Mouse (Mus musculus): ENCODE data around the gene Ssc4d.

Ssc4d gene

DNA sequence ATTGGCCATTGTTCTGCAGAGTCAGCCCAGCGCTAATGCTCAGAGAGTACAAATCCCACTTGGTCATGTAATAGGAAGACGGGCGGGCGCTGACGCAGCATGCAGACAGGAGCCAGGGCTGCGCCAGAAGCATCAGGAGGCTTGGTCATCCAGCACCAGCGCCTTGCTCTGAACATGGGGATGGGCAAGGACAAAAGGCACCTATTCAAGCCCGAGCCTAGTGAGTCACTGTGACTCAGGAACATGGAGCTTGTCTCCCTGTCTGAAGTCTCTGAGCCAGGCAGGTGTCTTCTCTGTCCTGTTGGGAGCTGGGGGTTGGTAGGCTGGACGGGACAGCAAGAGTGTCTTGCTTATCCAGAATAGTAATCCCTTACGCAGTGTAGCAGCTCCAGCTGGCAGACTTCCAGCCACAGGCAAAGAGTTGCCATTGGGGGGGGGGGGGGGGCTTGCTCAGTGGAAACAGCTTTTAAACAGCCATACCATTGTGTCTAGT lies 28.4 kb downstream of the Ssc4d start:
- in situ Hi-C loops (cut with MseI, MboI) = no loop called here

DNA sequence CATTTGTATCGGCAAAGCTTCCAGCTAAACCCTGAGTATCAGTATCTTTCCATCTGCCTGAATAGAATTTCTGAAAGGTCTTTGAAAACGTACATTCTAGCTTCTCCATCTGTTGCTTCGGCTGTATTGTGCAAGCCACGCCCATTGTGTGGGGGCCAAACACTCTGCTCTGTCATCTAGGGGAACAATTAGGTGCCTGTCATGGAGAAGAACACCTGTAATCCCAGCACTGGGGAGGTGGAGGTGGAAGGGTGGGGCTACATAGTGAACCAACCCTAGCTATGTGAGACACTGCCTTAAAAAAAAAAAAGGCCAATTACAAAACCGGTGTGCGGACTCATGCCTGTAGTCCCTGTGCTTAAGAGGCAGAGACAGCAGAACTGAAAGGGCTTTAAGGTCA lies 31.6 kb downstream of the Ssc4d start:
- in situ Hi-C loops (cut with MseI, MboI) = no loop called here

DNA sequence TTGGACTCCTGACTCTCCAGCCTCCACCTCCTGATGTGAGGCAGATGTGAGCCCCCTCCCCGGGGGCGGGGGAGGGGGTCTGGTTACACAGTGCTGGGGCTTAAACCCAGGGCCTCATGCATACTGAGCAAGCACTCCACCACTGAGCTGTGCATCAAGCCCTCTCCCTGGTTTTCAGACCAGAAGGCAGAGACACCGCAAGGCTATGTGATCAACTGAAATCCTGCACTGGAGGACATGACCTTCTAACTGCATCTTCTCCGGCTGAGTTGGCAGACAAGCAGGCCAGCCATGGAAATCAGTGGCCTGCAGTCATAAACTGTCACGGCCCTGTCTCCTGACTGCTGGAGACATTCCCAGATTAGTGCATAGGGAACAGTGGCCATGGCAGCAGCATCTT lies 33.7 kb downstream of the Ssc4d start:
- in situ Hi-C loops (cut with MseI, MboI) = no loop called here

DNA sequence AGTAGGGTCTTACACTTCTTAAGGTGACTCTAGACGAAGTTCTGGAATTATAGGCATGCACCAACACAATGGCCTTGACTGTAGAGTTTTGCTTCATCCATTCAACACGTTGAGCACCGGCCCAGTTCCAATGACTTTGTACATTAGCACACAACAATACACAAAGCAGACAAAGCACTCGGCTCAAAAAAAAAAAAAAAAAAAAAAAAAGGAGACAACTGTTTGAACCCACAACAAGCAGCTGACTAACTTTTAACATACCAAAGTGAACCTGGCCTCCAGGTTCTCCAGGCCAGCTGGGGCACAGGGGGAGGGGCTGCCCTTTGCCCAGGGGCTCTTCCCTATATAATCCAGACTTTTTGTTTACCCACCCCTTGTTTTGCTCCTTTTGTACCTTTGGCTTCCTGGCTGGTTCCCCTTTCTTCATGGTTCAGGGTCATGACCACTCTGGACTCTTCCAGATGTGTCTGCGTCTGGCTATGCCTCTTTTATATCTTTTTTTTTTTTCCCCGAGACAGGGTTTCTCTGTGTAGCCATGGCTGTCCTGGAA lies 38.6 kb downstream of the Ssc4d start:
- in situ Hi-C loops (cut with MseI, MboI) = no loop called here

DNA sequence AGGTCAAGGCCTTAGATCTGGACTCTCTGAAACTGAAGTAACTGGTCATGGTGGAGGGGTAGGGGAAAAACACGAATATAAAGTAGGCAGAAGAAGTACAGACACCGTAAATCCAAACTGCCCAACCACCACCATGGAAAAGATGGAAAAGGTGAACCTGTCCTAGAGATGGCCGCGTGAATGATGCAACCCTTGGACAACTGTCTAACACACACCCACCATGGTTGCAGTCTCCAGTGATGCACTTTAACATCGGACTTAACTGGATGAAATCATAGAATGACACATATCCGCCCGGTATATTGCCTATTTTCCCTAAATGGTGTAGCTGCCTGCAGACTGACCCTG lies 39.2 kb downstream of the Ssc4d start:
- in situ Hi-C loops (cut with MseI, MboI) = no loop called here

DNA sequence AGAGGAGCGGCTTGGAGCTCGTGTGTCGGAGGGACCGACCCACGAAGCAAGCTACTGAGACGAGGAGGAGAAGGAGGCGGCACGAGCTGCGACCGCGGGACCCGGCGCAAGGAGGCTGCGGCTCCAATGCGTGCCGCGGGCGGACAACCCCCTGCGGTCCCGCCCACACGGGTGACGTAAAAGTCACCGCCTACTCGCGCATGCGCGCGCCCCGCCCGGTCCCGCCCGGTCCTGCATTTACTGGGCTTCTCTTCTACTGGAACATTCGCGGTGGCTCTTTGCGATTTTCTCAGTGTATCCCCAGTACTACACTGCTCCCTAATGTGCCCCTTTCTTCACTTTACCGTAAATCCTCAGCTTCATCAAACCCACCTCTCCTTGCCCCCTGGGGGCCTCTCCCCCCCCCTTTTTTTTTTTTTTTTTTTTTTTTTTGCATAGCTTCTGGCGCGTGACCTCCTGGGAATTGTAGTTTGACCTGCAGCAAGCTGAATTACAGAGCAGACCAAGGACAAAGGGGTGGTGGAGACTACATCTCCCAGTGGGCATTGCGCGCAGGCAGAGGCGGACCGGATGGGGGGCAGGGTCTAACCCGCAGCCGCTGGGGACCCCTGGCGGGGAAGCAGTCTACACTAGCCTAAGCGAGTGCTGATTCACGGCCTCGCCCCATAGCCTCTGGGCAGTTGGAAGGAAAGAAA lies 39.7 kb downstream of the Ssc4d start, which contains the start of gene Ywhag:
TSS of gene Ywhag (minus strand) at position 136 of the 695 bp plus-strand sequence.
- in situ Hi-C loops (cut with MseI, MboI) = no loop called here

DNA sequence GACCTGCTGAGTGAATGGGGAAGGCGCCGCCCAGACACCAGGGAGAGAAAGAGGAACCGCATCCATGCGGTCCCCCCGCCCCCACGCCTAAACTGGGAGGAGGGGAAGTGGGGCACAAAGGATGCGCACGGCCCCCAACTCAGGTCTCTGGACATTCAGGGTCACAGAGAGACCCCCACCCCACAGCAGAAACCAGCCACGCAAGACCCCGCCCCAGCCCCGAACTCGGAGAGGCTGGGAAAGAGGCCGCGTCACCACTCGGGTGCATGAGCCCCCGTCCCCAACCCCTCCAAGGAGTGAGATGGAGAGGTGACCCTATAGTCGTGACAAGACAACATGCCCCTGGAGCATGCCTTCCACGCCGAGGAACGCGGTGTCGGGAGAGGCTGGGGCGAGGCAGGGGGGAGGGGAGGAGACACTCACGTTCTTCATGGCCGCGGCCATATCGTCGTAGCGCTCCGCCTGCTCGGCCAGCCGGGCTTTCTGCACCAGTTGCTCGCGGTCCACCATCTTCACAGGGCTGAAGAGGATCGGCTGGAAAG lies 40.4 kb downstream of the Ssc4d start:
- in situ Hi-C loops (cut with MseI, MboI) = no loop called here

DNA sequence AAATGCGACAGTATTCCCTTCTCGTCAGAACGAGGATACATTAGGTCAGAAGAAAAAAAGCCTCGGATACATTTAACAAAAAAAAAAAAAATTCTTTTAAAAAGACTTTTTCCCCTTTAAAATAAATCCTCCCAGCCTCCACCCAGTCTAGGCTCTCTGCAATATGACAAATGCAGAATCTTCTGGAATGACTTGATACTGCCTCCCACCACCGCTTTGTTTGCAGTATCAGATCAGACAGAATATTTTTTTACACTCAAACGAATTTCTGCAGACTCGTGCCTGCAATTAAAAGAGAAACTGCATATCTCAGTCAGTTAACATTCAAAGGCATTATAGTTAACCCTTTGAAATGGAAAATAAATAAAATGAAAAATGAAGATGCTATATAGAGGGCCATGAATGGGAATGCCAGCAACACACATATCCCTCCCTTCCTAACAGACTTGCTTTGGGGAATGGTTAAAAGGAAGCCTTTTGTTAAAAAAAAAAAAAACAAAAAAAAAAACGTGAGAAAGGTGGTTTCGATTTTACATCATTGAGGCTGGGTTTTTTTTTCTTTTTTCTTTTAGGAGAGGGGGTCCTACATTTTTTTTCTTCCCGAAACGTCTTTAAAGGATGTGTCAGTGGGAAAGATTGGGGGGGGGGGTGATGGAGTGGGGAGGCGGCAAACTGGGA lies 41.0 kb downstream of the Ssc4d start:
- in situ Hi-C loops (cut with MseI, MboI) = no loop called here

DNA sequence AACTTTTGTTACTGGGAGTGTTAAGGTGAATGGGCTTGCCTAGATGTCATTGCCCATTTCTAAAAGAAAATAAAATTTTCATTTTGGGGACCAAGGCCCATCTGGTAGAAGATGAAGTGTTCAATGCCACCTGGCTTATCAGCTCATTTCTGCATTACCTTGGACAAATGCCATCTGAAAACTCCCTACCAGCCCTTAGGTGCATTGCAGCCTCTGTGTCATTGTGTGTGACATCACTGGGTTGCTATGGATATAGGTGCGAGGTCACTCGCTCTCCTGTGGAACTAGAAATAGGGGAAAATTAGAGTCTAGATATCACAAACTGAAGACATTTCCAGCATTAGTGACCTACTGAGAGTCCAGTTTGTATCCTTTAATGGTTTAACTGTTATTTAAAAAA lies 42.0 kb downstream of the Ssc4d start:
- in situ Hi-C loops (cut with MseI, MboI) = no loop called here

DNA sequence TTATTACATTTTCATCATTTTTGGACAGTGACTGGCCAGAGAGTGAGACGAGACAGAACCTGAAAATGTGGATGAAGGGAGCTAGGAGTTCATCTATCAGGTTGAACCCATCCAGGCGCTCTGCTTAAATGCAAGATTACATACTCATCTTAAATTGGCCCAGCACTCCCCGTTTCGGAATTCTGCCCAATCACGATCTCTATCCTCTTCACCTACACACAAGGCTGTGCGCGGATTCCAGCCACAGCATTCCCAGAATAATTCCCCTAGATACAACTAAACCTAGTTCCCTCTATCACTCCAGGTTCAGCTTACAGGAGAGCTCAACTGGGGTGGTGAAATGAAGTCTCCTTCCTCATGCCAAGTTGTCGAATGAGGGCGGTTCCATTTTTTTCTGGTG lies 42.8 kb downstream of the Ssc4d start:
- in situ Hi-C loops (cut with MseI, MboI) = no loop called here

DNA sequence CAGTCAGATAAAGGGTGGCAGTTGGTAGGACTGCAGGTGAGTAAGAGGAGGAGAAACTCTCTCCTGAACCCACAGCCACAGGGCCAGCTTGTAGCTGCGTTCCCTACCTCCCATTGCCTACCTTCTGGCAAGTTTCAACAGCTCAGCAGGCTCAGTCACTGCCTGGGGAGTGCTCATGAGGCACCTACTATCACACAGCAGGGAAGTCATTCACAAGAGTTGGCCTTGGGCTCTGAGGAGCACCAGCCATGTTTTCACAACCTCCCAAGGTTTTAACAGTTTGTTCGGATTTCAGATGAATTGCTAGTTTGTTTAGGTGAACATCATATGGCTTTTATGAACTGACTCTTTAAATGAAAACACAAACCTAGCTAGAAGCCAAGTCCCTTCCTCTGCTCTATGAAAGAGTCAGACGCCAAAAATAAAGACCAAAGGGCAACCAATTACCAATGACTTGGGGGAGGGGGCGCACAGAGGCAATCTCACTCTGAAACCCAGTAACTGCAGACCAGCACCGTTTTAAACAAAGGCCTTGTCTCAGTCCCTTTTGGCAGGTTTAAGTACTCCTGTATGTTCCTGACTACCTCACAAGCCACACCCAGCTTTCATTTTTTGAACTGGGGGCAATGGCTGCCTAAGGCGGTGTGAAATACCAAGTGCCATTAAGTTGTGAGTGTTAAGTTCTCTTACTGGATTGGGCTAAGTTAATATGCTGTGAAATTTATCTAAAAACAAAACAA lies 44.5 kb downstream of the Ssc4d start:
- in situ Hi-C loops (cut with MseI, MboI) = no loop called here

DNA sequence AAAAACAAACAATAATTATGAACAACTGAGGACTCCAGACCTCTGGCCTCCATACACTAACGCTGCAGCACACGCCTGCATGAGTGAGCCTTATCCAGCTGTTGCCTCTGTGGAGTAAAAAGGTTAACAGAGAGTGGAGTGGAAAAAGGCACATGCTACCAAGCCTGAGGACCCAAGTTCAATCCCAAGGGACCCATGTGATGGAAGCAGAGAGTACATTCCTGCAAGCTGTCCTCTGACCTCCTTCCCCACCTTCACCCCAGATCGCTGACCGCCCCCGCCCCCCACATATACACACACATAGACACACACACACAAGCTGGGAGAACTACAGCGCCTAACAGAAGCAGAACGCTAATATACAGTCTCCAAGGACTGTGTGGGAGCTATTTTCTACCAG lies 50.4 kb downstream of the Ssc4d start:
- in situ Hi-C loops (cut with MseI, MboI) = no loop called here

DNA sequence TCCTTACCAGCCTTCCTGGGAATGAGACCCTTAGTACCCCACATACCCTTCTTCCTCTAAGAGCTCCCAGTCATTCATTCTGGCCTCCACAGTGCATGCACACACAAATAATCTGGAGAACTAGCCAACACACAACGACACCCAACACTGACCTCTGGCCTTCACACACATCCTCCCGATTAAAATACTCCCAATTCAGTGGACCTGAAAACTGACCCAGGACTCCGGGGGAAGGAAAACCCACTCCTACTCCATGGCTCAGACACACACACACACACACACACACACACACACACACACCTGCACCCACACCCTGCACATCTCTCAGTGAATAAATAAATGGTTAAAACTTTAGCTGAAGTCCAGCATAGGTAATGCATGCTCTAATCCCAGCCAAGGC lies 54.4 kb downstream of the Ssc4d start:
- in situ Hi-C loops (cut with MseI, MboI) = no loop called here

DNA sequence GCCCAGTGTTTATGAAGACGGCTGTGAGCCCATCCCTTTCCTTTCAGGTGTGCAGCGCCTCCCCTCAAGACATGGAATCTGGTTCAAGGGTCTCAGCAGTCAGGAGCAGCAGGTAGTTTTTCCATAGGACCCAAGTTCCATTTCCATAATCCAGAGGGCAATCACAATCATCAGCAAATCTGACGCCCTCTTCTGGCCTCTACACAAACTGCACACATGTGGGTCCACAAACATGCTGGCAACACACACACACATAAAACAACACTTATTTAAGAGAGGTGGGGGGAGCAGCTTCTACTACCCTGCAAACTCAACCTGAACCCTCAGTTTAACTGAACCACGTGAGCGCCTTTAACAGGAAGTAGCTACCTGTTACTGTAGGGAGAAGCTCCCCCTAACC lies 55.7 kb downstream of the Ssc4d start:
- in situ Hi-C loops (cut with MseI, MboI) = no loop called here

DNA sequence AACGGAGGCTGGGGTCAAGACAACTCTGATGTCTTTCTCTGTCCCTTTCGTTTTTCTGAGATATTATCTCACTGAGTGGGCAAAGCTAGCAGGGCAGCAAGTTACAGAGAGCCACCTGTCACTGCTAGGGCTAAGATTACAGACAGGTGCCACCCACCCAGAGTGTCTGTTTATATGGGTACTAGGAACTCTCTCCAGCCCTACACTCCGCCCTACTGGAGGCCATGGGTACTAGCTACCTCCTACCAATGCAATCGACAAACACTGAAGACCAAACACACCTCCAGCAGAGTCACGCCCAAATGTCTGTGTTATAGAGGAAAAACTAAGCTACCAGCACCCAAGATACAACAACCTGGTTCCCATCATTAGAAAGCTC lies 56.3 kb downstream of the Ssc4d start:
- in situ Hi-C loops (cut with MseI, MboI) = no loop called here

DNA sequence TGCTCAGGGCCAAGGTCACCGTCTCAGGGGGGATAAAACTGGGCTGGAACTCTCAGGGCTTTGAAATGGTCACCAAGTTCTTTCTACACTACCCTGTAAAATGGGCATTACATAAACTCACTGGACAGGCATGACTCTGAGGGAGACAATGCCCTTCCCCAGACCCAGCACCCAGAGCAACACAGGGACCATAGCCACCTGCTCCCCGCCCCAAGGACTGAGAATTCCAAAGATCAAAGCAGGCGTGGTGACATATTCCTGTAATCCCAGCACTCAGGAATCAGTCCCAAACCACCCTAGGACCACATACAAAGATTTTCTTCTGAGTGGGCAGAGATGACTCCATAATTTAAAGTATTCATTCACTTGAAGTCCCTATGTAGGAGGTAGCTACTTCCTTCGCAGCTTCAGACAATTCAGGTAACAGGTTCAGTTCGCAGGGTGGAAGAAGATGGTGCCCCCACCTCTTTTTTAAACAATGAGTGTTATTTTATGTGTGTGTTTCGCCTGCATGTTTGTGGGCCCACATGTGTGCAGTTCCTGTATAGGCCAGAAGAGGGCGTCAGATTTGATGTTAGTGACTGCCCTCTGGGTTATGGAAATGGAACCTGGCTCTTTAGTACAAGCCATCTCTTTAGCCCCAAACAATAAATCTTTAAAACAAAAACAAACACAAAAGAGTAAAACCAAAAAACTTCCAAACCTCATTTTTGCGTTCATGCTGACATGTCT lies 56.8 kb downstream of the Ssc4d start:
- in situ Hi-C loops (cut with MseI, MboI) = no loop called here

DNA sequence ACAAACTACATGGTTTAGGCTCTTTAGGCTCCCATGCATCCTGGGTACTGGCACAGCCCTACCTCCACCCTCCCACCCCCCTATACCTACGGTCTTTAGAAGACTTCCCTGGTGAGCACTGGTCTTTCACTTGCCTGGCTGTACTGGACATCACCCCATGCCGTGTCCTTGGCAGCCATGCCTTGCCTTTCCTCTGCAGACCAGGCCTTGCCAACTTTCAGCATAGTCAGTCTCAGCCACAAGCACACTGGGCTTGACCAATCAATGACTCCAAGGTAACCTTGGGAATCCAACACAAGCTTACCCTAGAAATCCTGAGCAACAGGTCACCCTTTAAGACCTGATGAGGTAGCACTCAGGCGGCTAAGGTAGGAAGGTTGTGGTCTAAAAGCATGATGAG lies 57.7 kb downstream of the Ssc4d start:
- in situ Hi-C loops (cut with MseI, MboI) = no loop called here

DNA sequence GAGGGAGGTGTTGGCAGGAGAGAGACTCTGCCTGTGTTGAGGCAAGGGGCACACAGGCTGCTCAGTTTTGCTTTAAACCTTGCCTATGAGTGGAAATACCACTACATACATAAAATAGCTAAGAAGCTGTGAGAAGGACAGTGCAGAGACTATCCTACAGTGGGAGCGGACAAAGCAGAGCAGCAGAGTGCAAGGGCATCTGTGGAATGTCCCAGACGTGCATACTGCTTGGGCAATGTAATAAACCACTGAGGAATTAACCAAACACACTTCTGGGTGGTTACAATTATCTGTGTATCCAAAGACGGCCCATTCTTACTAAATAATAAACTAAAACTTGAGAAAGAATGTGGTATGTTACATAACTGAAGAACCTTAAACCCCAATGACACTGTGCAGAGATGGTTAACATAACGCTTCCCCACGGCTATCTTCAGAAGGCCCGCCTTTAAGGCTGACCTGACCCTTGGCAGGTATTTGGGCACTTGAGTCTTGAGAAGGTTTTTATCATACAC lies 58.2 kb downstream of the Ssc4d start:
- in situ Hi-C loops (cut with MseI, MboI) = no loop called here

DNA sequence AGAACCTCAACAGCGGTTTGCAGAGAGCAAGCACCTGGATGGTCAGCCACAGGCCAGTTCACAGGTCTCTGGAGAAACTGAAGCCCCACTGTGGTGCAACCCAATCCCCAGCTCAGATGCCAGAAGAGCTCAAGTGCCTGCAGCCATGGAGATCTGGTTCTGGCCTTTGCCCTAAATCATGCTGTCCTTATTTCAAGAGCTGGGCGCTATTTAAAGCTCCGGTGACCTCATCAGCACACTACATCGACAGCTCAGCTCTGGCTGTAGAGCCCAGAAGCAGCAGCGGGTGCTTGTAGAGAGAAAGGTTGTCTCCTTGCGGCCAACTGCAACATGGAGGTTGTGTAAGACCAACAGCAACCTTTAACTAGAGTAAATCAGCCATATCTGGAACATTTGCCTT lies 60.2 kb downstream of the Ssc4d start:
- in situ Hi-C loops (cut with MseI, MboI) = no loop called here

DNA sequence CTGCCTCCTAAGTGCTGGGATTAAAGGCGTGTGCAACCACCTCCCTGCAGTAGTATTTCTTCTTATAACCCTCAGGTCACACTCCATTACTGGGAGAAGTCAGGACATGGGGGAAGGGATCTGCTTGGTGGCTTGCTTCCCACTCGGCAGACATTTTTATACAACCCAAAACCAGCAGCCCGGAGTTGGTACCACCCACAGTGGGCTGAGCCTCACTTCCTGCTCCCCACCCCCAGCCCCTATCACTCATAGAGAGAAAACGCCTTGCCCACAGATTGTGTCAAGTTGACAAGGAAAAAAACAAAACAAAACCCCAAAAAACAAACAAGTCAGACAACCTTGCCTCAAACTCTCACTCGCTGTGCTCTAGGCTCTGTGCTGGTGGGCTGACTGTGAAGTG lies 61.1 kb downstream of the Ssc4d start:
- in situ Hi-C loops (cut with MseI, MboI) = no loop called here

DNA sequence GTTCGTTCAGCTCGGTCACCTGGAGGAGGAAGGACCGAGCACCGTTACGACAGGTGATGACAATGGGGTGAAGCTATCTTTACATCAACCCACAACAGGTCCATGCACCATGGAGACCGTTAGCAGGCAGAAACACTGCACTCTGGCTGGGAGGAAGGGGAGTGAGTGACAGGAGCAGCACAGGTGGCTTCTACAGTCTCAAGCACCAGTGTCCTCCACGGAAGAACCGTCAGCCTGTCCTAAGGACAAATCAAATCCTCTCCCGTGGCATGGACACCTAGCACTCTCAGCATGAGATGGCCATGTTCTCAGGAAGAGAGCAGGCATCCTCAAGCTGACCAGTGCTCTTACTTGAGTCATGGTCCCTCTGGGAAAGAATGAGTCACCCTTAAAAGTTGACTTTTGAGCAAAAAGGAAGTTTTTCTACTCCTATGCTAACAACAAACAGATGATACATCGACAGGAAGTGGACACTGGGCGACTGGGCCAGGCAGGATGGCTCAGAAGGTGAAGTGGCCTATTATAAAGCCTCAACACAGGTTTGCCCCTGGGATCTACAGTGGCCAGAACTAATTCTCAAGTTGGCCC lies 62.6 kb downstream of the Ssc4d start:
- in situ Hi-C loops (cut with MseI, MboI) = no loop called here

All from mouse trophoblast stem cell (cell line).